Mouse (Mus musculus) left cerebral cortex, postnatal 10 days (tissue): ENCODE data around the gene Ssna1. TPM values are rescaled to one million over a fixed set of nuclear protein-coding genes. Genes with fewer than 3 reads are reported as not detected.

Experiments used
- DNase-seq, 2 experiments: peaks; one replicate each; pipeline ENCODE4 v3.0.0; 2021 to 2022; ENCODE audit warnings: low spot score in 2 of 2, mixed read lengths in 1 of 2; ENCODE audit errors: extremely low spot score in 1 of 2
- intact Hi-C: fragments of 180-260 bp; cut with DNase I; formaldehyde crosslinking; loops from one replicate; pipeline ENCODE4 v1.15.1; 2025
- total RNA-seq, 2 experiments: library from RNA; stranded (reverse); gene quantifications; 2 replicates each; pipeline ENCODE4 v1.2.3; 2021

Ssna1 gene
- 10 to 100 TPM; 72.1 to 81.0 TPM for total RNA-seq

DNA sequence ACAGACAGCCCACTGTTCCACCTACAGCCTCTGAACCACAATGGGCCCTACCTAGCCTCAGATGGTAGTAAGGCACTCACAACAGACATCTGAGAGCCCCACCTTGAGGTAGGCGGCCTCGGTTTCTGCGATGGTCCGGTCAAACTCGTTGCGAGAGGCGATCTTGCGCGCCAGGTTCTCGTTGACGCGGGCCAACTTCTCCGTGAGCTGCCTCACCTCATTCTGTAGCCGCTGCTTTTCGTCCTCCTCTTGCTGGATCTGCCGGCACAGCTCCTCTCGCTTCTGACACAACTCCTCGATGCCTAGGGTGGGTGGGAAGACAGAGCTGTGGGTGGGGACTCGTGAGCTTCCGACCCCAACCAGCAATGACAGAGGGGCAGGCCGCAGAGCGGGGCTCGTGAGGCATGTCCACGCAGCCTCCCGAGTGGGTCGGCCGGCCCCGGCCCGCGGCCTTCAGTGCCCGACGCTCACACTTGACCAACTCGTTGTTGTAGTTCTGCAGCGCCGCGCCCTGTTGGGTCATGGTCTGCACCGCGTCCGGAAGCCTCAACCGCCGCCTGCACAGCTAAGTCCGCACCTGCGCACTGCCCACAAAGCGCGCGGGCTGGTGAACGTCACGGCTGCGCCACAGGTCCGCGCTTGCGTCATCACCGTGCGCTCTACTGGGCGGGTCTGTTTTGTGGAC lies at the start of gene Ssna1, which contains the start of gene Anapc2:
Ssna1 (minus strand) TSS at position 612 of the 685 bp plus-strand sequence.
Anapc2 (plus strand) TSS at position 652 of the 685 bp plus-strand sequence.
- intact Hi-C loops: no loop called here
- peak; percentile 96 to 99 for DNase-seq

DNA sequence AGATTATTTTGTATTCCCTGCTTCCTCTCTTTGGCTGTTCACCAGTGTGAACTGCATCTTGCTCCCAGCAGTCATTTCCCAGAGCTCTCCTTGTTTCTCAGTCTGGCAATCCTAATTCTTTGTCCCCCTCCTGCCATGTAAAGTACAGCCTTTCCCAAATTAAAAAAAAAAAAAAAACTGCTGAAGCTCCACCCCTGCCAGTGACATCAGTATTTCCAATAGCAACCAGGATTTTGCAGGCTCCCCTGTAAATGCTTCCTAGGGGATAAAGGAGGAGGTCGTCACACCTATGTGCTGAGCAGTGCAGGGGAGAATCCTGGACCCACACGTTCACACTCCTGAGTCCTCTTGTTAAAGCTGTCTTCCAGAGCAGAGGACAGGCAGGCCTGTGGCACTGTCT lies 47.8 kb upstream of the Ssna1 start:
- no peak for DNase-seq
- intact Hi-C loops: no loop called here

DNA sequence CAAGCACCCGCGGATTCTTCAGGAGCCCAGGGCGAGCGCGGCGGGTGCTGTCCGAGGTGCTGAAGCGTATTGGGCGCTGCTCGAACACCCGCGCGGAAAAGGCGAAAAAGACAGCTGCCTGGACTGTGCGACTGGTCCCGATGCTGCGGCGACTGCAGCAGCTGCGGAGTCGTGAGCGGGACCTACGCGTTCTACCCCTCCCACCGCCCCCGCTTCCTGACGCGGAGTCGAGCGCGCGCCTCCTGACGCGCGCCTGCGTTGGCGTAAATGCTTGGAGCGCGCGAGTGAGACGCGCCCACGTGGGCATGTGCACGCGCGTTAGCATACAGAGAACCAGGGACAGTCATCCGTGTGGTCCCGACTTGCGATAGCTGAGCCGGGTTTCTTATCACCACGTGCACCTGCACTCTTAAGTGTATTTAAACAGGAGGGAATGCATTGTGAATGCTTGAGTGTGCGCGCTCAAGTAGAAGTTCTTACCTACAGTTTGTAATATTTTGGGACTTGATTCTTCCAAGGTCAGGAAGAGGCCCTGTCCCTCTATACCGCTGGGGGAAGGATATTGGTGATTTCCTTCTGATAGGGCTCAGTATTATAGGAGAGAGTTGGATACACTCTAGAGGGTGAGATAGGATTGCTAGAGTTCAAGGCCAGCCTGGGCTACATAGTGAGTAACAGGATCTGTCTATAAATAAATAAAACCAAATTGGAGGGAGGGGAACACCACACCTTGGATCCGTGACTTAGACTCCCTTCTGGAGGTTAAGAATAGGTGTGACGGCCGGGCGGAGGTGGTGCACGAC lies 46.9 kb upstream of the Ssna1 start, which contains the start of gene Grin1:
Grin1 (minus strand) TSS at position 217 of the 803 bp plus-strand sequence.
- DNase-seq: peak; percentile 88
- intact Hi-C loops: no loop called here

DNA sequence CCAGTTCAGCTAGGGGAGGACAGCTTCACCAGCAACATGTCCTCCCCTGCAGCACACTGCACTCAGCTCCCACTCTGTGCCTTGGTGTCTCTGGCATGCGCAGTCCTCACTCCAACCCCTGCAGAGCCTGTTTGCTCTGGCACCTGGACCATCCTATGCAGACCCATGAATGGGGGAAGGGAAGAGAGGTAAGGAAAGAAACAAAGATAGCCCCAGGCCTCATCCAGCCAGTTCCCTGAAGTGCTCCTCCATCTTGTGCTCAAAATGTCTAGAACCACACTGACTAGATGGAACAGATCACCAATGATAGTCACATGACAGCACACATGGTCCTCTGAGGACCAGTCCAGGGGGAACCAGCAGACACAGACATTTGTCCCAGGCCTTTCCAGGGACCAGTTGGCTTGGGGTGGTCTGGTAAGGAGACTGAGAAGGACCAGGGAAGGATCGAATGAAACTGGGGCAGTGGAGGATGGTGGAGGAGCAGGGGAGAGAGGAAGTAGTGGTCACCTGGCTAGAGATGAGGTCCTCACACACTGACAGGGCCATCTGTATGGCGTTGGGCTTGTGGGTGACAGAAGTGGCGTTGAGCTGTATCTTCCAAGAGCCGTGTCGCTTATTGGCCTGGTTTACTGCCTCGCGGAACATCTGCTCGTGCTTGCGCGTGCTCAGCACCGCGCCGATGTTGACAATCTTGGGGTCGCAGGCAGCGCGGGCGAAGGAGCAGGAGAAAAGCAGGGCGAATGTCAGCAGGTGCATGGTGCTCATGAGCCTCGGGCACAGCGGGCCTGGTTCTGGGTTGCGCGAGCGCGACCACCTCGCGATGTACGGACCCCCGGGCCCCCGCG lies 46.1 kb upstream of the Ssna1 start:
- intact Hi-C loops: no loop called here
- DNase-seq: no peak

DNA sequence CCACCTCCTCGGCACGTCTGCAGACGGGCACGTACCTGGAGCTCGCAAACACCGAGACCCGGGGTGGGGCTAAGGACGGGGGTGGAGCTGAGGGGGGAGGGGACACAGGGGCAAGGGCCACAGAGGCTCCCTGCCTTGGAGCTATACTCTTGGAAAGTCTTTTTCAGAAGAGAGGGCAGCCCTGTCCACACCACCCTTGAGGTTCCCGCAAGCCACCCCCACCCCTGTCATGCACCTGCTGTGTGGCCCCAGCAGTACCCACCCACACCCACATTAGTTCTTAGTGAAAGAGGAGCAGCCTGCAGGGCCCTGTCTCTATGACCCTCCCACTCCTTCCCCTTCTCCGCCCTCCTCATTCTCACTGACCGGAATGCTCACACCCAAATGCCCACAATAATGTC lies 39.3 kb upstream of the Ssna1 start:
- DNase-seq: no peak

DNA sequence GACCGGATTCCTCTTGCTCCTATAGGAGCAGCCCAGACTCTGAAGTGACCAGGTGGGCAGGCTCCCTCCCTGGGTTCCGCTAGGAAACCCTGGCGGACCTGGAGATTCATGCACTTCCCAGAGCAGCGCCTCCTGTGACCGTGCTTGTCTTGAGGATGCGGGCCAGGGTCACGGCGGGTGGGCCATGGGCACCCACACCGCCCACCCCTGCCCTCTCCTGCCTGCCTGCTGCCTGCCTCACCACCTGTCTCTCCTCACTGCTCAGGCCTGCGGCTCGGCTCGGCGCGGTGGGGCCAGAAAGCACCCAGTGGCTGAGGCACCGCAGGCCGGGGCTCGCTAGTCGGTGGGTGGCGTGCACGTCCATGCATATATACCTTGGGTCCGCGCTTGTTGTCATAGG lies 38.7 kb upstream of the Ssna1 start:
- intact Hi-C loops: no loop called here

More for the DNA sequence above, 39.3 kb upstream of the Ssna1 start:
- intact Hi-C loops: no loop called here

DNA sequence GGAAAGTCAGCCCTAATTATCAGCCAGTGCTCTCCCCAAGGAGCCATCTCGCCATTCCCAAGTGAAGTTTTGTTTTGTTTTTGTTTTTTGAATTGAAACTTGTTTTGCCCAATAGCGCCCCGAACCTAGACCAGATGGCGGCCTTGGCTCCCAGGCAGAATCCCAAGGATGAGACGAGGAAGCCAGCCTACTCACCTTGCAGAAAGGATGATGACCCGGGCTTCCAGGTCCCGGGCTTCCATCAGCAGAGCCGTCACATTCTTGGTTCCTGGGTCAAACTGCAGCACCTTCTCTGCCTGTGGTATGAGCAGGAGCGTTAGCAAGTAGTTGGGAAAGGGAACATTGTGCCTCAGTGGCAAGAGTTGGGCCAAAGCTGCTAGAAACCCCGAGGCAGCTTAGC lies 37.9 kb upstream of the Ssna1 start:
- no peak for DNase-seq
- intact Hi-C loops: no loop called here

More for the DNA sequence above, 38.7 kb upstream of the Ssna1 start:
- no peak for DNase-seq

DNA sequence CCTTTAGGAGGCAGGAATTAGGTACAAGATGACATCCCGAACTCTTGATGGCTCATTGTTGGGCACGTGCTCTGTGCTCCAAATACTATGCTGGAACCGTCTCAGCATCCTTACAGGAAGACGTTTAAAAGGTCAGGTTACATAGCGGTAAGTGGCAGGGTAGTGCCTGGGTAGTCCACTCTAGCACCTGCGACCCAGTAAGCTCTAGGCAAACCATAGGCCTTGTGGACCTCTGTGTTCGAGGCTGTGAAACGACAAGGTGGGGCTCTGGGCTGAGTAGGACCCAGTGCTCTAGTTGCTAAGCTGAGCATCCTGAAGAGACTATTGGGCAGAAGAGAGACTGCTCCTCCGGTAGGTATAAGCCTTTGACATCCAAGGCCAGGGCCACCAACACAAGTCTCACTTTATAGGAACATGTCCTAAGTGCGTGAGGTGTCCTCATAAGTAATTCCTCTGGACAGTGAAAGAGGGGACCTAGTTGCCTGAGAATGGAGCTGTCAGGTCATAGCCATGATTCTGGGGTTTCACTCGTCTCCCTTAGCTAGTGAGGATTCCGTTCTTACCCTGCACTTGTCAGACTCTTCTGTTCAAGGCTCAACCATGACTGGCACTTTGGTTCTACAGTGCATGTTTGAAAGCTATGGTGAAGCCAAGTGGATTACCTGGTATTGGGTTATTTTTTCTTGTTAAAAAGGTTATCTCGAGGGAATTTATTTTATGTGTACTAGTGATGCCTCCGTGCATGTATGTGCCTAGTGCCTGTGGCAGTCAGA lies 33.5 kb upstream of the Ssna1 start:
- no peak for DNase-seq
- intact Hi-C loops: no loop called here

DNA sequence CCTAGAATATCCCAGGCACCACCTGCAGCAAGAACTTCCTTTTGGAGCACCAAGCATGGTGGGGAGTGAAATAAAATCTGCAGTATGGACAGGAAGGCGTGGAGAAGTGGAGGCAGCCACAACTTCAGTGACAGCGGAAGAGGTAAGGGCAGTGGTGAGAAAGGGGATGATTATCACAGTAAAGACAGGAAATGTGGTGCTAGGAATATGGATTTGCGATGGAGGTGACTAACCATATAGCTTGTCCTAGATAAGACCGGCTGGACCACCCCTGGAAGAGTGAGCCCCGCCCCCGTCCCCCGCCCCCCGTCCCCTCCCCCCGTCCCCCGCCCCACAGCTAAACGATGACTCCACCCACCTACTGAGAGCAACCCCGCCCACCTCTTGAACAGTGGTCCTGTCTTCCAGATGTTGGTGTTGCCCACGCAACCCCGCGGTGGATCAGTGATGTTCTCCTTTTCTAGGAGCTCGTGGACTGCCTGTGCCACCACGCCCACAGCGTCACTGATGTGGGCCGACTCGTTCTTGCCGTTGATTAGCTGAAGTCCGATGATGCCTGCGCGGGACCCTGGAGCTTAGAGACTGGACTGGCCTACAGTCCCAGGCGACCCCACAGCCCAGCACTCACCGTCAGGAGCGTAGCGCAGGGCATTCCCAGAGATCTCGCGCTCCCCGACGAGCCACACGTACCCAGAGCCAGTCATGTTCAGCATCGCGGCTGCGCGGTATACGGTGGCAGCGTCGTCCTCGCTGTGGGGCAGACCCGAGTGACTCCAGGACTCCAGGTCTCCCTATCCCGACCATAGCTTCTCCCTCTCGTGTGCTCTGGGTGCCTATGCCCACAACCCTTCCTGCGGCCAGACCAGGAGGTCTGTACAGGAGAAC lies 32.7 kb upstream of the Ssna1 start:
- intact Hi-C loops: no loop called here

DNA sequence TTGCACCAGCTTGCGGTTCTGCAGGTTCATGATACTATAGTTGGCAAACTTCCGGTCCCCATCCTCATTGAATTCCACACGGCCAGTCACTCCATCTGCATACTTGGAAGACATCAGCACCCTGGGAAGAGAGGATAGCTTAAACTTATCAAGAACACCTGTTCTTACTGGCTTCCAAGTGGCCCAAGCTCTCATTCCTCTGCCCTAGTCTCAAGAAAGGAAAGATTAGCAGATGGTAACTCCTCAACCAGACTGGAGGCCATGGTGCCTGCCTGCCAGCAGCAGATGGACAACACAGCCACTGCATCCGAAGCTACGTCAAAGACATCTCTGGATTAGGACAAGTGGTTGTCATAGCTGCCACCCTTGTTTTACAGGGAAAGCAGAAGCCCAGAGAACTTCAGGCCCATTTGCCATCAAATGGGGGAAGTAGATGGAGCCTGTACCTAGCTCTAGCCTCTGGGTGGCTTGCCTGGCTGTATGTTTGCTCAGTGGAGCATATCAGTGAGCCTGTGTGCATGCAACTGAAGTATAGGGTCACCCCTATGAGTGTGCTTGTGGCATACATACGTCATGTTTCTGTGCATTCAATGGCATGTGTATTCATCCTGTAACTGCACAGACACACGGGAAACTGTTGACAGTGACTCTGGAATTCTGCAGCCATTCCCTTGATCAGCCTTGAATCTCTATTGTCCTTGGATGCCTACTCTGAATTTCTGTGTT lies 31.9 kb upstream of the Ssna1 start:
- peak in 1 of 2 experiments; percentile 28 for DNase-seq

More for the DNA sequence above, 32.7 kb upstream of the Ssna1 start:
- peak in 1 of 2 experiments; percentile 73 for DNase-seq

DNA sequence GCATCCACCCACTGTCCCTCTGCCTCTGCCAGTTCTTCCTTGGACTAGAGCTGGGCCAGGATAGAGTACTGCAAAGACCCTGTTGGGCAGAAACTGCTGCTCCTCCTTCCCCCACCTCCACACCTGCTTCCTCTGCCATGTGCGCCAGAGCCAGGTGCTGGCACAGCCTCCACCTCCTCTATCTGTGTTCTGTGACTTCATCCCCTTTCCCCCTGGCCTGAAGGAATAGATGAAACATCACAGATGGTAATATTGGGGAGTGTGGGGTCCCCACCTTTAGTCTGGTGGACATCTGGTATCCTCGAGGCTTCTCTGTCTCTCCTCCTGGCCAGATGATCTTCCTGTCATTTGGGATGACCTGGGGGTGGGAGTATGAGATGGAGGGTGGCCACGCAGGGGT lies 31.2 kb upstream of the Ssna1 start:
- no peak for DNase-seq
- intact Hi-C loops: no loop called here

More for the DNA sequence above, 31.9 kb upstream of the Ssna1 start:
- intact Hi-C loops: no loop called here

DNA sequence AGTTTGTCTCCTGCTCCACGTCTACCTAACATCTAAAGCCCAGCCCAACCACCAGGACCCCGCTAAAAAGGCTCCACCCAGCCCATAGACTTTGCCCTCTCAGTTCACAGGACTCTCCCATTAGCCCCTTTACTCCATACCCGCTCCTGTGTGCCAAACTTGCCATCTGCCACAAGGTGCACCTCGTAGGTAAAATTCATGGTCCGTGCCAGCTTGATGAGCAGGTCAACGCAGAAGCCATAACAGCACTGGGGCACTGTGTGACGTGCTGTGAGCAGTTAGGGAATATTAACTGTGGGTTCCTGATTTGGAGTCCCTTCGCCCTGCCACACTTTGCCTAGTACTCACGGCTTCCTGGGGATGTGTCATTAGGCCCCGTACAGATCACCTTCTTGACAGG lies 25.8 kb upstream of the Ssna1 start:
- DNase-seq: no peak
- intact Hi-C loops: no loop called here

DNA sequence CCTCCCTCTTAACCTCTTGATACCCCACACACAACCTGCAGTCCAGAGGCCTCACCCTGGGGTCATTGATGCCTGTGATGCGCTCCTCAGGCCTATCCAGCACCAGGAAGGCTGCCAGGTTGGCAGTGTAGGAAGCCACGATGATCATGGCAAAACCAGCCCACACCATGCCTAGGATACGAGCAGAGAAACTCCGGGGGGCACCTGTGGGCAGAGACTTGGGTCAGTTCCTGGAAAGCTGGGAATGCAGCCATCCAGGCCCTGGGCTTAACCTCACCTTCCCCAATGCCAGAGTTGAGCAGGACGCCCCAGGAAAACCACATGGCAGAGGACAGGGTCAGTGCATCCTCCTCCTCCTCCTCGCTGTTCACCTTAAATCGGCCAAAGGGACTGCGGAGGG lies 24.9 kb upstream of the Ssna1 start:
- intact Hi-C loops: no loop called here
- DNase-seq: no peak

DNA sequence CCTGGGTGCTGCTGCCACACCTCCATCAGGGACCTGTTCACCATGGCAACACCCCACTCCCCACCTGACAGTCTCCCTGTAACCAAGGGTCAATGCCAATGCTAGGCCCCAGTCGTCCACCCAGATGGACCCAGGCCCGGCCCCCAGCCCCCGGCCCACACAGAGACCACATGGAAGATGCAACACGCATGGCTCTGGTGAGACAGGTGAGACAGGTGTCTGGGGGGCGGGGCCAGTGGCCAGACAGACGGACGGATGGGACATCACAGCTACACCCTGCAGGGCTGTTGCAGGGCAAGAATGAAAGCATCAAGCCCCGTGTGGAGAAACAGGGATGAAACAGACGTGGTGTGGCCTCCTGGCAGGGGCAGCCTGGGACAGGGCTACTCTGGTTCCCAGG lies 21.5 kb upstream of the Ssna1 start:
- DNase-seq: peak in 1 of 2 experiments; percentile 47
- intact Hi-C loops: no loop called here

DNA sequence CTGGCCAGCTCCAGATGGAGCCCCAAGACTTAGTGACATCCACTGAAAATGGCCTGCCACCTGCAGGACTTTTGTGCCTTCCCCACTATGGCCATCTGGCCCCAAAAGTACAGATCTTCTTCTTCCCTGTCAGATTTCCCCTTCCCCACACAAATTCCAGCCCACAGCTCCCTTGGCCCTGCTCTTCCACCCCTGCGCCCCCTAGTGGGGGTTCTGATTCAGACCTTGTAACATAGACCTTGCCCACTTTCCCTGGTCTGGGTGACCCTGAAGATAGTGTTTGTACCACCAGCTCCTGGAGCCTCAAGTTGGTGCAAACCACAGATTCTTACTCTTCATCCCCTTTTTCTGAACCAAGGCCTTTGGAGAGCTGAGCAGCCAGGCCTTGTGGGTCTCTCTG lies 20.6 kb upstream of the Ssna1 start:
- peak in 1 of 2 experiments; percentile 83 for DNase-seq
- intact Hi-C loops: no loop called here

DNA sequence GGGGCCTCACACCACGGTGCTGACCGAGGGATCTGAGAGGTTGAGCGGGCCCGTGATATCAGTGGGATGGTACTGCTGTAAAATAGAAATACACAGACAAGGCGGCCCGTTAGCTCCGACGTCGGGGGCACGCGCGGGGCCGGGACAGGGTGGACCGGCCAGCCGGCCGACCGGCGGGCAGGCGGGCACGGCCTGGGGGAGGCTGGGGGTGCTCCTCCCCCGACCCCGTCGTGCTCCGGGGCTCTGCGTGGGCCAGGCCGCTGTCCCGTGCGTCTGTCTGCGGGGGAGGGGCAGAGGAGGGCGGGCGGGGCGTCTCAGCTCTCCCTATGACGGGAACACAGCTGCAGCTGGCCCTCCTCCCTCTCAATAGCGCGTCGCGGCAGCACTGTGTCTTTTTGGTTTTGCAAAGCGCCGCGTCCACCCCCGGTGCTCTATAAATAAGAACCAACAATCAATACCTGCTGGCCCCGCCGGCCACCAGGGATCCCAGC lies 19.9 kb upstream of the Ssna1 start:
- peak in 1 of 2 experiments; percentile 65 for DNase-seq
- intact Hi-C loops: no loop called here
